Mouse (Mus musculus) embryo, embryonic 10 days (tissue): Measurements from ENCODE around the gene Clec2l.

ENCODE experiments used
- DNase-seq: peaks from one replicate; pipeline ENCODE4 v3.0.0-alpha.2; 2015; ENCODE audit warnings: low spot score

Clec2l gene

DNA sequence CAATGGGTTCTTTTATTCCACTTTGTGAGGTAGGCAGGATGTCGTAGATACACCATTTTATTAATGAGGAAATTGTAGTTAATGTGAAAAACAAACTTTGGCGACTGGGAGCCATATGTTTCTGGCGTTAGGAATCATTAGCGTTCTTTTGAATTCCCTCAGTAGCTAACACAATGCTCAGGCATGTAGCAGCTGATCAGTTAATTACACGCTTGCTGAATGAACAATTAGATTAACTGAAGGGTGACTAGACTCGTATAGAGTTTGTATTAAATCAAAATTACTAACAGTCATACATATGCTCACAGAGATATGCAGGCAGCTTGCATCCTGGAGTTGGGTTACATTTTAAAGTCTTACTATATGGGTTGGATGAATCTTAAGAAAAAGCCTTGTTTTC, 56.4 kb downstream of the Clec2l start:
- no peak for DNase-seq

- DNase-seq: no peak
These were observed 58.5 kb downstream of the Clec2l start for GRCm38 (mm10) chr6:38721361-38721760.

DNA sequence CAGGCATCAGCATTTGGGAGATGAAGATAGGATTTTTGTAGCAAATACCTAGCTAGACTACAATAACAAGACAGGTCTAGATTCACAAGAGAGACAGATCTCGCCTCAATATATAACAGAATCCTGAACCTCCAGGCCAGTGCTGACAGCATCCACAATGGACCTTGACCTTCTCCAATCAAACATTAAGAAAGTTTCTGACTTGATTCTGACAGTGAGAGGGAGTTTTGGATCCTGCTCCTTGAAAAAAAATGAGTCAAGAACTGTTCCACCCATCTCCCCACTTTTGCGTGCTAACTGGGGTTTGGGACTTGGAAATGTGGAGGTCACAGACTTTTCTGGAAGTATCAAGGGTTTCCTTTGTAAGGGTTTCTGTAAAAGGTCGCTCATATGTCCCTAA, 62.6 kb downstream of the Clec2l start:
- no peak for DNase-seq
